Mouse (Mus musculus): ENCODE results near the gene Olfr592. TPM values are rescaled to one million over a fixed set of nuclear protein-coding genes. Genes with fewer than 3 reads are reported as not detected.
"Not testable (repeated sequence)": the region's sequence is repeated elsewhere in the genome, so short reads cannot be mapped to it uniquely, and the experiment has no call there.

Gene Olfr592
- not detected in 2 replicates for polyA plus RNA-seq (2015; fragmentation: Nextera tagmentation; extraction: Ambion mirVana)

- not testable (repeated sequence) for H3K4me2 ChIP-seq (ENCODE audit: low read depth, low read length); H3K9ac ChIP-seq (ENCODE audit: low read length); H3K4me3 ChIP-seq (ENCODE audit: low read length); H3K4me1 ChIP-seq (ENCODE audit: control insufficient read depth, insufficient read depth, low read length); H3K36me3 ChIP-seq (ENCODE audit: control insufficient read depth, insufficient read depth); H3K27ac ChIP-seq (ENCODE audit: low read length); ATAC-seq (replicated peaks; ENCODE audit: extremely low read depth, insufficient read depth, low FRiP score); H3K27me3 ChIP-seq (ENCODE audit: control insufficient read depth, insufficient read depth, low read length)
- 64% methylated on average over 1 of the region's 1 CpGs for WGBS
- H3K9me3 ChIP-seq (replicated peaks; ENCODE audit: control insufficient read depth, low read length): peaks cover 12% of the 10 kb centered on the region
Measured at GRCm38 (mm10) chr7:103184503-103184902, at the start of gene Olfr592. Gene Olfr592 (plus strand): TSS chr7:103184803.

- ATAC-seq (replicated peaks; ENCODE audit: extremely low read depth, insufficient read depth, low FRiP score): no peak
- H3K4me2 ChIP-seq (ENCODE audit: low read depth, low read length): no peak within 1 kb of the TSS
- 71% methylated on average over 1 of the region's 1 CpGs for WGBS
- no peak within 1 kb of the TSS for H3K27ac ChIP-seq (ENCODE audit: low read length)
- no peaks in the 10 kb centered on the region for H3K4me1 ChIP-seq (ENCODE audit: control insufficient read depth, insufficient read depth, low read length)
- H3K36me3 ChIP-seq (ENCODE audit: control insufficient read depth, insufficient read depth): no peaks in the 10 kb centered on the region
- H3K9ac ChIP-seq (ENCODE audit: low read length): no peak within 1 kb of the TSS
- H3K27me3 ChIP-seq (ENCODE audit: control insufficient read depth, insufficient read depth, low read length): no peaks in the 10 kb centered on the region
- H3K9me3 ChIP-seq (replicated peaks; ENCODE audit: control insufficient read depth, low read length): no peaks in the 10 kb centered on the region
- no peak within 1 kb of the TSS for H3K4me3 ChIP-seq (ENCODE audit: low read length)
Measured at GRCm38 (mm10) chr7:103140579-103140978, 44.0 kb upstream of the Olfr592 start, which contains the start of gene Olfr588-ps1. Gene Olfr588-ps1 (plus strand): TSS chr7:103140879.

GRCm38 (mm10) chr7:103156256-103156655, 28.3 kb upstream of the Olfr592 start, which contains the start of gene Olfr589:
Gene Olfr589 (minus strand): TSS chr7:103156356.
- Histone ChIP-seq H3K4me3 (ENCODE audit: low read length) (no peak within 1 kb of the TSS), H3K27ac (ENCODE audit: low read length) (no peak within 1 kb of the TSS), H3K27me3 (ENCODE audit: control insufficient read depth, insufficient read depth, low read length) (no peaks in the 10 kb centered on the region), H3K9me3 (replicated peaks; ENCODE audit: control insufficient read depth, low read length) (no peaks in the 10 kb centered on the region), H3K4me2 (ENCODE audit: low read depth, low read length) (no peak within 1 kb of the TSS), H3K36me3 (ENCODE audit: control insufficient read depth, insufficient read depth) (no peaks in the 10 kb centered on the region), H3K9ac (ENCODE audit: low read length) (no peak within 1 kb of the TSS), H3K4me1 (ENCODE audit: control insufficient read depth, insufficient read depth, low read length) (no peaks in the 10 kb centered on the region)
- 60% methylated on average over 2 of the region's 2 CpGs for WGBS
- ATAC-seq (replicated peaks; ENCODE audit: extremely low read depth, insufficient read depth, low FRiP score): no peak

GRCm38 (mm10) chr7:103169697-103170096, 14.9 kb upstream of the Olfr592 start:
- ATAC-seq (replicated peaks; ENCODE audit: extremely low read depth, insufficient read depth, low FRiP score): no peak
- no peak overlapping the region for H3K4me2 ChIP-seq (ENCODE audit: low read depth, low read length)
- WGBS: 78% methylated on average over 5 of the region's 5 CpGs
- no peaks in the 10 kb centered on the region for H3K27me3 ChIP-seq (ENCODE audit: control insufficient read depth, insufficient read depth, low read length)
- H3K36me3 ChIP-seq (ENCODE audit: control insufficient read depth, insufficient read depth): no peaks in the 10 kb centered on the region
- H3K27ac ChIP-seq (ENCODE audit: low read length): no peak overlapping the region
- H3K4me3 ChIP-seq (ENCODE audit: low read length): no peak overlapping the region
- no peaks in the 10 kb centered on the region for H3K4me1 ChIP-seq (ENCODE audit: control insufficient read depth, insufficient read depth, low read length)
- H3K9ac ChIP-seq (ENCODE audit: low read length): no peak overlapping the region
- no peaks in the 10 kb centered on the region for H3K9me3 ChIP-seq (replicated peaks; ENCODE audit: control insufficient read depth, low read length)

- no peaks in the 10 kb centered on the region for H3K4me1 ChIP-seq (ENCODE audit: control insufficient read depth, insufficient read depth, low read length)
- no peak within 1 kb of the TSS for H3K27ac ChIP-seq (ENCODE audit: low read length)
- H3K9me3 ChIP-seq (replicated peaks; ENCODE audit: control insufficient read depth, low read length): peaks cover 12% of the 10 kb centered on the region
- H3K4me2 ChIP-seq (ENCODE audit: low read depth, low read length): no peak within 1 kb of the TSS
- H3K27me3 ChIP-seq (ENCODE audit: control insufficient read depth, insufficient read depth, low read length): no peaks in the 10 kb centered on the region
- no peak for ATAC-seq (replicated peaks; ENCODE audit: extremely low read depth, insufficient read depth, low FRiP score)
- WGBS: 66% methylated on average over 1 of the region's 1 CpGs
- H3K9ac ChIP-seq (ENCODE audit: low read length): no peak within 1 kb of the TSS
- H3K36me3 ChIP-seq (ENCODE audit: control insufficient read depth, insufficient read depth): no peaks in the 10 kb centered on the region
- H3K4me3 ChIP-seq (ENCODE audit: low read length): no peak within 1 kb of the TSS
Measured at GRCm38 (mm10) chr7:103178240-103178639, 6.4 kb upstream of the Olfr592 start, which contains the start of gene Olfr591. Gene Olfr591 (minus strand): TSS chr7:103178340.

- Histone ChIP-seq H3K4me3 (ENCODE audit: low read length) (no peak within 1 kb of the TSS), H3K9me3 (replicated peaks; ENCODE audit: control insufficient read depth, low read length) (no peaks in the 10 kb centered on the region), H3K27me3 (ENCODE audit: control insufficient read depth, insufficient read depth, low read length) (no peaks in the 10 kb centered on the region), H3K4me2 (ENCODE audit: low read depth, low read length) (no peak within 1 kb of the TSS), H3K36me3 (ENCODE audit: control insufficient read depth, insufficient read depth) (no peaks in the 10 kb centered on the region), H3K9ac (ENCODE audit: low read length) (no peak within 1 kb of the TSS), H3K4me1 (ENCODE audit: control insufficient read depth, insufficient read depth, low read length) (no peaks in the 10 kb centered on the region), H3K27ac (ENCODE audit: low read length) (no peak within 1 kb of the TSS)
- no peak for ATAC-seq (replicated peaks; ENCODE audit: extremely low read depth, insufficient read depth, low FRiP score)
- WGBS: 54% methylated on average over 1 of the region's 1 CpGs
Measured at GRCm38 (mm10) chr7:103211562-103211961, 27.0 kb downstream of the Olfr592 start, which contains the start of gene Olfr593. Gene Olfr593 (plus strand): TSS chr7:103211862.

GRCm38 (mm10) chr7:103212050-103212449, 27.4 kb downstream of the Olfr592 start:
- 81% methylated on average over 5 of the region's 5 CpGs for WGBS
- not testable (repeated sequence) for H3K4me1 ChIP-seq (ENCODE audit: control insufficient read depth, insufficient read depth, low read length); ATAC-seq (replicated peaks; ENCODE audit: extremely low read depth, insufficient read depth, low FRiP score)

GRCm38 (mm10) chr7:103216696-103217095, 32.1 kb downstream of the Olfr592 start, which contains the start of gene Olfr594:
Gene Olfr594 (plus strand): TSS chr7:103216996.
- no peak for ATAC-seq (replicated peaks; ENCODE audit: extremely low read depth, insufficient read depth, low FRiP score)
- no peaks in the 10 kb centered on the region for H3K9me3 ChIP-seq (replicated peaks; ENCODE audit: control insufficient read depth, low read length)
- no peaks in the 10 kb centered on the region for H3K4me1 ChIP-seq (ENCODE audit: control insufficient read depth, insufficient read depth, low read length)
- no peaks in the 10 kb centered on the region for H3K27me3 ChIP-seq (ENCODE audit: control insufficient read depth, insufficient read depth, low read length)
- no peak within 1 kb of the TSS for H3K4me3 ChIP-seq (ENCODE audit: low read length)
- H3K9ac ChIP-seq (ENCODE audit: low read length): no peak within 1 kb of the TSS
- no peaks in the 10 kb centered on the region for H3K36me3 ChIP-seq (ENCODE audit: control insufficient read depth, insufficient read depth)
- no peak within 1 kb of the TSS for H3K27ac ChIP-seq (ENCODE audit: low read length)
- no peak within 1 kb of the TSS for H3K4me2 ChIP-seq (ENCODE audit: low read depth, low read length)

More at GRCm38 (mm10) chr7:103212050-103212449, 27.4 kb downstream of the Olfr592 start:
- H3K9me3 ChIP-seq (replicated peaks; ENCODE audit: control insufficient read depth, low read length); H3K36me3 ChIP-seq (ENCODE audit: control insufficient read depth, insufficient read depth); H3K9ac ChIP-seq (ENCODE audit: low read length); H3K27ac ChIP-seq (ENCODE audit: low read length); H3K4me2 ChIP-seq (ENCODE audit: low read depth, low read length); H3K4me3 ChIP-seq (ENCODE audit: low read length); H3K27me3 ChIP-seq (ENCODE audit: control insufficient read depth, insufficient read depth, low read length): not testable (repeated sequence)
